8 mouse cellular contexts compared by ENCODE assay signal in genomic region chr6:99265945-99266656, GRCm38 (mm10).
DNase-seq lines count a peak whose midpoint lies in the region; ATAC-seq and TF ChIP-seq lines count a peak whose summit lies in the region.

No protein-coding gene starts in this region.

- peak; percentile 10 for DNase-seq in ovary, postnatal 10 days (ENCODE audit: low spot score)
- no peak for DNase-seq in ovary, postnatal 36 days (ENCODE audit: low spot score)
- DNase-seq in forebrain, embryonic 10.5 days (ENCODE audit: extremely low spot score, low spot score) = peak; percentile 37
- peak; percentile 97 for DNase-seq in liver, adult 2 months (ENCODE audit: extremely low read depth, low read depth, low spot score)
- DNase-seq in testis, postnatal 10 days (ENCODE audit: low spot score) = peak; percentile 52
- no peak for DNase-seq in MN1 (ENCODE audit: low spot score)

- 10% methylated on average over 13 of the region's 13 CpGs for WGBS in forebrain, embryonic 10.5 days
- 30% methylated on average over 13 of the region's 13 CpGs for WGBS in hindbrain, embryonic 16.5 days
- 21% methylated on average over 13 of the region's 13 CpGs for WGBS in liver, adult 2 months
- 12% methylated on average over 13 of the region's 13 CpGs for WGBS in midbrain, embryonic 15.5 days

- H3K4me1 ChIP-seq in forebrain, embryonic 10.5 days = peaks cover 85% of the 10 kb centered on the region
- H3K4me1 ChIP-seq in hindbrain, embryonic 16.5 days (ENCODE audit: control insufficient read depth, insufficient read depth, low read depth, low read length) = peaks cover 18% of the 10 kb centered on the region
- H3K4me1 ChIP-seq in liver, adult 2 months (ENCODE audit: control insufficient read depth, insufficient read depth, low read length) = peaks cover 8% of the 10 kb centered on the region
- H3K4me1 ChIP-seq in midbrain, embryonic 15.5 days = peaks cover 32% of the 10 kb centered on the region

- no peak for TF ChIP-seq CTCF in liver, adult 2 months (IDR thresholded peaks at IDR 0.05; ENCODE audit: low read depth, low read length)

- H3K4me3 ChIP-seq in forebrain, embryonic 10.5 days = peak overlapping the region; percentile 27; the same call in 1 of the 2 replicates
- no peak overlapping the region; the same call in 1 of the 2 replicates for H3K4me3 ChIP-seq in hindbrain, embryonic 16.5 days (ENCODE audit: low read length)
- peak overlapping the region; percentile 19 for H3K4me3 ChIP-seq in liver, adult 2 months (ENCODE audit: insufficient read depth, low read depth, low read length)
- no peak overlapping the region for H3K4me3 ChIP-seq in midbrain, embryonic 15.5 days

- TF ChIP-seq POLR2A in liver, adult 2 months (IDR thresholded peaks at IDR 0.05; ENCODE audit: extremely low read depth, insufficient read depth, low read length) = no peak

- H3K9me3 ChIP-seq in forebrain, embryonic 10.5 days = no peaks in the 10 kb centered on the region
- H3K9me3 ChIP-seq in hindbrain, embryonic 16.5 days (ENCODE audit: control insufficient read depth, low read length) = no peaks in the 10 kb centered on the region
- no peaks in the 10 kb centered on the region for H3K9me3 ChIP-seq in midbrain, embryonic 15.5 days

- peak overlapping the region; percentile 76 for H3K27ac ChIP-seq in forebrain, embryonic 10.5 days
- H3K27ac ChIP-seq in hindbrain, embryonic 16.5 days (ENCODE audit: low read depth, low read length) = peak overlapping the region; percentile 42
- H3K27ac ChIP-seq in liver, adult 2 months (replicated peaks; ENCODE audit: insufficient read depth, low read depth, low read length) = peak overlapping the region; percentile 67
- H3K27ac ChIP-seq in midbrain, embryonic 15.5 days = peak overlapping the region; percentile 55

- H3K79me2 ChIP-seq in liver, adult 2 months (ENCODE audit: control insufficient read depth, insufficient read depth, low read length) = peaks cover 9% of the 10 kb centered on the region; the same call in 1 of the 2 replicates

- H3K9ac ChIP-seq in hindbrain, embryonic 16.5 days (ENCODE audit: low read depth, low read length) = peak overlapping the region; percentile 38
- H3K9ac ChIP-seq in liver, adult 2 months (ENCODE audit: low read depth, low read length) = peak overlapping the region; percentile 48
- H3K9ac ChIP-seq in midbrain, embryonic 15.5 days = no peak overlapping the region; the same call in 1 of the 2 replicates

- peak; percentile 51; the same call in 1 of the 2 replicates for ATAC-seq in hindbrain, embryonic 16.5 days
- ATAC-seq in midbrain, embryonic 15.5 days (replicated peaks) = no peak

- H3K4me2 ChIP-seq in hindbrain, embryonic 16.5 days (ENCODE audit: low read length) = peak overlapping the region; percentile 39
- peak overlapping the region; percentile 34 for H3K4me2 ChIP-seq in midbrain, embryonic 15.5 days

- peaks cover 12% of the 10 kb centered on the region for H3K27me3 ChIP-seq in forebrain, embryonic 10.5 days (ENCODE audit: poor library complexity, severe bottlenecking)
- H3K27me3 ChIP-seq in hindbrain, embryonic 16.5 days (replicated peaks; ENCODE audit: control insufficient read depth, insufficient read depth, low read length) = peaks cover 4% of the 10 kb centered on the region
- H3K27me3 ChIP-seq in liver, adult 2 months (ENCODE audit: control insufficient read depth, insufficient read depth, low read length) = no peaks in the 10 kb centered on the region
- 0 out of 2 replicates have a peak, but pooled peaks cover 3% of the 10 kb centered on the region for H3K27me3 ChIP-seq in midbrain, embryonic 15.5 days (replicated peaks)

- H3K36me3 ChIP-seq in forebrain, embryonic 10.5 days (replicated peaks) = no peaks in the 10 kb centered on the region
- H3K36me3 ChIP-seq in hindbrain, embryonic 16.5 days (ENCODE audit: control insufficient read depth, insufficient read depth, low read length) = no peaks in the 10 kb centered on the region
- H3K36me3 ChIP-seq in liver, adult 2 months (ENCODE audit: control insufficient read depth, insufficient read depth, low read length) = no peaks in the 10 kb centered on the region
- no peaks in the 10 kb centered on the region for H3K36me3 ChIP-seq in midbrain, embryonic 15.5 days (replicated peaks)

Comparison
In these comparisons a context has a peak if more than half of its experiments do, and no peak if none do; other contexts are left out.
1. DNase-seq: peak in ovary, postnatal 10 days (single experiment), forebrain, embryonic 10.5 days (single experiment), liver, adult 2 months (single experiment) and testis, postnatal 10 days (single experiment); none in ovary, postnatal 36 days (single experiment) and MN1 (single experiment).
2. H3K4me3 ChIP-seq: peak in forebrain, embryonic 10.5 days (single experiment) and liver, adult 2 months (single experiment); none in hindbrain, embryonic 16.5 days (single experiment) and midbrain, embryonic 15.5 days (single experiment).
3. Peak in every context shown above with its lines, with median percentiles within 50 percentile points of each other: H3K27ac ChIP-seq.